Mouse (Mus musculus) monocyte, adult 2 months (primary cell): ENCODE results near the gene Fuom.

Experiments
- DNase-seq, 2 experiments: peaks; one replicate each; pipeline ENCODE4 v3.0.0; 2022; ENCODE audit warnings: low spot score in 2 of 2, low read depth in 1 of 2

The Fuom gene

DNA sequence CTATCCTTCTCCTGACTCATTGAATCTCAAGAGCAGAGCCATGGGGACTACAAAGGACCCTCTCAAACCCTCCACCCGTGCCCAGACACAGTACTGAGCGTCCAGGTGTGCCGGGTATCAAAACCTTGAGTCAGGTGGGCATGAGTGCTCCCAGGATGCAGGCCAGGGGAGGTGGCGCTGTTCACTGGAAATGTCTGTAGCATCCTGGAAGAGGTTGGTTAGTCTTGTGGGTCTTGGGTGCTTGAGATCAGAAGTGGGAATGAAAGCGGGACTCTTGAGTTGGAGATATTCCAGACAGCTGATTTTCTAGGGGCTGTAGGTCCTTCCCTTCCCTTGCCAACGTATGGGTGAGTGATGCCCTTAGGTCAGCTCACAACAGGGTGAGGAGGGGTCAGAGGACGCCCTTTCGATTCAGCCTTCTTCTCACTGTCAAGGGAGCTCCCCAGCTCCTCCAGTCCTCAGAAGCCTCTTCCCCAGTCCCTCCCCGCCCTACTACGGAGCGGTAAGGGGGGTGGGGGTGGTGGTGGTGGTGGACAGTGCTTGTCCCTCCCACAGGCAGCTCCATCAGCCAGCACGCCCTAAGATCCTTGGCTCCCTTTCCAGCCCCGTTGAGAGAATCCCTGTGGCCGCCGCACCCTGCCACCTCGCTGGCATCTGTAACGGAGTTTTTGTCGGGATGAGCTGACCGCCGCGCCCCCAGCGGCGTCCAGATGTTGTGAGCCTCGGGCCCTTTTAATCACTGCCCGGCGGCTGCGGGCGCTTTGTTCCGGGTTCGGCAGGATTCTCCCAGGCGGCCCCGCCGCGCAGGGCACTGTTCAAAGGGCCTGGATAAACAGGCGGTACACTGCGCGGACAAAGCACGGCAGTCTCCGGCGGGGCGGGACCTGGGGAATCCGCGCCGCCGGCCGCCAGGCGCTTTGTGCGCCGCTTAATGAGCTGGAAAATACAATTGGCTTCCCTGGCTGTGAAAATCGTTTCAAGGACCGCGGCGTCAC, 44.5 kb downstream of the Fuom start:
- no peak for DNase-seq

DNA sequence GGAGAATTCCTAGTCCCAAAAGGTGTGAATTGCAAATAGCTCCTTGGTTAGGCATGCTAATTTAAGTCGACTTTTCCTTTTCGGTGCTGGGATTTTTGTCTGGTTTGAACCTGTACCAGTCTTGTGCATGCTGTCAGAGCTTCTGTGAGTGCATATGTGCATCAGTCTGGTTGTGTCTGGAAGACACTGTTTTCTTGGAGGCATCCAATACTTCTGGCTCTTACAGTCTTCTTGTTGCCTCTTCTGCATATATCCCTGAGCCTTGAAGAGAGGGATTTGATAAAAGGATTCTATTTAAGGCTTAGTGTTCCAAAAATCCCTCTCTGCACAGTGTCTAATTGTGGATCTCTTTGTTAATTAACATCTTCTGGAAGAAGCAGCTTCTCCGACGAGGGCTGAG, 48.1 kb downstream of the Fuom start:
- DNase-seq: no peak

DNA sequence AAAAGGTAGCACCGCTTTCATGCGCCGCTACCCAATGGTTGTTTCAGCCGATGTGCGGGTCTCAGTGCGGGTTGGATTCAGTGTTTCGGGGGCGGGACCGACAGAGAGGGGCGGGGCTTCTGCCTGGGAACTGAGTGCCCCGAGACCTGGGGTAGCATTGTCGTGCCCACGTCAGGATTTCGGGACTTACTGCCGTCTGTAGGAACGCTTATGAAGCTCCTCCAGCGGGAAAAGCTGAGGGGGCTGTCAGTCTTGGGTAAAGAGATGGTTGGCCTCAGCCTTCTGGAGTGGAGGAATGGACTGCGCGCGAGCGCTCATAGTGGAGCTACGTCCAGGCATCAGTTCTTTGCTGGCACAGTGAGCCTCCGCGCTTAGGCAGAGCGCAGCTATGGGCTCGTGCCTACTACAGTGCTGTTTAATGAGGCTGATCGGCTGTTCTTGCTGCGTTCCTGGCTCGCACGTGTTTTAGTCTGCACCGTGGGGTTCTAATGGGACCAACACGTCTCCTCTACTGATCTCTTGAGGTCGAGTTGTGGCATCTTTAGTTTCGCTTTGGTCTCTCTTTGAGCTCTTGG, 53.0 kb downstream of the Fuom start:
- DNase-seq: no peak

DNA sequence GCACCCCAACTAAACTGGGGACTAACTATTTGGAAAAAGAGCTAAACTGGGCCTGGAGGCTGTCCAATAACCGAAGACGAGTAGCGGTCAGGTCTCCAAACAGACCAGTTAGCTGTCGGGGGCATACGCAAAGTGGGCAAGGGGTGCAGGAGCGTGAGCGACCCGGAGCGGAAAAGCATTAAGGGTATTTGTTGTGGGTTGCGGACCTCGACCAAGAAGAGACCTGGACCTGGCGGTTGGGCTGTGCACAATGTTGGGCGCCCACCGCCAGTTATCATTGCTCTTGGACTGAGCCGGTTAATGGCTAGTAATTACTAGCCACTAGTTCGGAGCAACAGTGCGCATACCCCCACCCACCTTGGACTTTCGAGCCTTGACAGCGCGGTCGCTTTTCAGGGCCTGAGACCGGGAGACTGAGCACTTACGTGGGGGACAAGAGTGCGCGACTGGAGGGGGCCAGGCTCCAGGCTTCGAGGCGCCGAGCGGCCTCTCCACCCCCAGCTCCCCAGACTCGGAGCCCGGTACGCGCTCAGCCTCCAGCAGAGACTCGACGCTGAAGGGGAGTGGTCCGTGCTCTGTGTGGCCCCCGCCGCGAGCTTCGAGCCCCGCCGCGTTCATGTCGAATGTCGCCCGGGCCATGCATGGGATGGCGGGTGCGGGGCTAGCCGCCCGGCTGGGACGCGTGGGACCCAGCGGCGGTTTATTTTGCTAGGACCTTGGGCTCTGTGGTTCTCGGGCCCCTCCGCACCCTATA, 53.7 kb downstream of the Fuom start, which contains the start of gene Msx3:
Gene Msx3 (minus strand): TSS at position 729 of the 754 bp plus-strand sequence.
- DNase-seq: no peak

DNA sequence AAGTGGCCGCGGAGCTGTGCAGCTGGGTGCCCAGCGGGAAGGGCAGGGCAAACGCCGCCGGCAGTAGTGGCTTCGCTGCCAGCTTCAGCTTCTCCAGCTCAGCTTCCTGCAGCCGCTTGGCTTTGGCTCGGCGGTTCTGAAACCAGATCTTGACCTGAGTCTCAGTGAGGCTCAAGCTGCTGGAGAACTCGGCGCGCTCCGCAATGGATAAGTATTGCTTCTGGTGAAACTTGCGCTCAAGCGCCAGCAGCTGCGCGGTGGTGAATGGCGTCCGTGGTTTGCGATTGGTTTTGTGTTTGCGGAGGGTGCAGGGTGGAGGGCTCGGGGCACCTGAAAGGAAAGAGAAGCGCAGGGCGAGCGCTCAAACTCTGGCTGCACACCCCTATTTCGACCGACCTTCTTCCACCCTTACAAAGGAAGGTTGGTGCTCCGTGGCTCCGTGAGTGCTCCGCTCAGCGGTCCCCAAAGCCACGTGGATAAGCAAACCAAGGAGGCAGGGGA, 54.4 kb downstream of the Fuom start:
- no peak for DNase-seq
